Mouse (Mus musculus) C2C12 (cell line): Measurements from ENCODE around the gene Asb8.

ENCODE experiments used
- CEBPB ChIP-seq: IDR thresholded peaks from one replicate; pipeline ENCODE4 v1.6.1; 2011; ENCODE audit warnings: low read depth, mild to moderate bottlenecking, control low read depth, moderate library complexity
- CTCF ChIP-seq: IDR thresholded peaks from one replicate; pipeline ENCODE4 v1.5.1; 2011; ENCODE audit not compliant: control insufficient read depth, insufficient read depth, insufficient read length
- MAX ChIP-seq: IDR thresholded peaks from one replicate; pipeline ENCODE4 v1.6.1; 2011; ENCODE audit warnings: mild to moderate bottlenecking, control low read depth

DNA sequence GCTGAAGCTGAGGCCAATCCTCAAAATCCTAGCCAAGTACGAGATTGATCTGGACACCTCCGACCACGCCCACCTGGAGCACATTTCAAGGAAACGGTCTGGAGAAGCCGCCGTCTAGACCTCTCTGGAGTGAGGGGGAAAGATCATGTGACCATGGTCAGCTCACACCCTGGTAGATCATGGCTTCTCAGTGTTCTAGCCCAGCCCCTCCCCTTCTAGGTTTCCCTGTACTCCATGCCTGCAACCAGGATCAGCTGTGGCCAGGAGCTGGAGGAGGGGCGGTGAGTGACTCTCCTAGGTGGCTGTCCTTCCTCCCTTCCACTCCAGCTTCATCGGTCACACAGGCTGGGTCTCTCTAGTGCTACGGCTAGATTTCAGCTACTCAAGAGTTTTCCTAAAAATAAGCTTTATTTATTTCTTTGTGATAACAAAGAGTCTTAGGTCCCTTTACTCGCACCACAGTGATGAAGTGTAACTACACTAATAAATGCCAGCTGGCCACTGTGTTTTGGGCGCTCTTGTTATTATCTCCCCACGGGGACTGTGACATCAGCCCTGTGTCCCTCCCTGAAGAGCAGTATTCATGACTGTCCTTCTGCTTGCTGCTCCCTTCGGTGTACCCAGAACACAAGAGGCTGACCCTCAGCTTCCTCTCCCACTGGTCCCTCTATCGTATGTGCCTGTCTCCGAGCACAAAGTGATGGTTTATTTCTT lies 33.3 kb downstream of the Asb8 start:
- TF ChIP-seq CEBPB: no peak
- no peak for TF ChIP-seq CTCF
- no peak for TF ChIP-seq MAX
